Mouse (Mus musculus): ENCODE data around the gene Btbd35f15. TPM values are rescaled to one million over a fixed set of nuclear protein-coding genes. Genes with fewer than 3 reads are reported as not detected.

Btbd35f15 gene
- not detected for total RNA-seq (2023)

GRCm38 (mm10) chrX:33577214-33577613 lies at the start of gene Btbd35f15:
Gene Btbd35f15 (minus strand): TSS chrX:33577314.

Other genes with a start within 250 kb of the Btbd35f15 start
- not detected for gene Btbd35f13, start 79.9 kb upstream of the Btbd35f15 start, total RNA-seq (2023)
- not detected for gene Btbd35f14, start 125.0 kb upstream of the Btbd35f15 start, total RNA-seq (2023)